Comparison of ENCODE assay signal across 8 mouse cellular contexts in the genomic region with DNA sequence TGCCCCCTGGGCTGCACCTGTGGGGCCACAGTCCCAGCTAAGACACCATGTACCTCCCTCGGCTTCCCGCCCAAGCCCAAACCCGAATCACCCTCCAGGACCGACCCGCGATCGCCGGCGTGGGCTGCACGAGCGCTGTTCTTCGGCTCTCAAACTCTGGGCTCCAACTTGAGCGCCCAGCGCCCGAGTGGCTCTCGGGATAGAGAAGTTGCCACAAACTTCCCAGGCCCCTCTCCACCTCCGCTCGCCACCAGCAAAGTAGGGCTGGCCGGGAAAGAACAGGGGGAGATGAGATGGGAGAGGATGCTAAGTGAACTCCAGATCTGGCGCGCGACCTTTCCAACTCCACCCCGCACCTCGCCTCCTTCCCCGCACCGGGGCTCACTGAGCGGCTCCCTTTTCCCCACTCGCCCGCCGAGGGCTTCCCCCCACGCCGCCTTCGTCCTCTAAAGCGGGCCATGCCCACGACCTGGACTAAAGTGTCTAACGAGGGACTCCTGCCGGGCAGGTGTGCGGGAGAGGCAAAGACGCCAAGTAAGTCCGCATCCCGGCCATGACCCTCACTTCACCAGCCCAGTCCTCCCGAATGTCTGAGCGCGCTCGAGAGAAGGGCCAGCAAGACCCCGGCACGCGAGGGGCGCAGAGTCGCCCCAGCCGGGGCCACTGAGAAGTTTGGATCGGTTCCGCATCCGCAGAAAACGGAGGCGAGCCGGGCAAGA. TPM values are rescaled to one million over a fixed set of nuclear protein-coding genes. Genes with fewer than 3 reads are reported as not detected.
DNase-seq lines count a peak whose midpoint lies in the region; ATAC-seq and TF ChIP-seq lines count a peak whose summit lies in the region.

No protein-coding gene starts in this region.

- in situ Hi-C loops in Patski (cut with MboI; ENCODE audit: low pct_unique_long_range_greater_than_20kb), result no loop called here

- 1% methylated on average over 57 of the region's 57 CpGs for WGBS in kidney, adult 2 months
- under 1% methylated on average over 57 of the region's 57 CpGs for WGBS in embryonic facial prominence, embryonic 10.5 days
- under 1% methylated on average over 57 of the region's 57 CpGs for WGBS in hindbrain, embryonic 14.5 days
- under 1% methylated on average over 57 of the region's 57 CpGs for WGBS in liver, embryonic 15.5 days (ENCODE audit: insufficient replicate concordance)

- H3K9me3 ChIP-seq in embryonic facial prominence, embryonic 10.5 days, result no peaks in the 10 kb centered on the region
- H3K9me3 ChIP-seq in hindbrain, embryonic 14.5 days (ENCODE audit: control insufficient read depth, low read length), result no peaks in the 10 kb centered on the region
- no peaks in the 10 kb centered on the region for H3K9me3 ChIP-seq in liver, embryonic 15.5 days (replicated peaks)

- no peak for TF ChIP-seq POLR2A in kidney, adult 2 months (IDR thresholded peaks at IDR 0.05; ENCODE audit: low read depth, low read length)

- no peaks in the 10 kb centered on the region for H3K36me3 ChIP-seq in kidney, adult 2 months (ENCODE audit: control insufficient read depth, insufficient read depth, low read length)
- H3K36me3 ChIP-seq in embryonic facial prominence, embryonic 10.5 days (replicated peaks), result no peaks in the 10 kb centered on the region
- H3K36me3 ChIP-seq in hindbrain, embryonic 14.5 days (replicated peaks; ENCODE audit: control insufficient read depth, insufficient read depth), result no peaks in the 10 kb centered on the region
- H3K36me3 ChIP-seq in liver, embryonic 15.5 days (replicated peaks), result no peaks in the 10 kb centered on the region

- no peak for DNase-seq in kidney, adult 2 months
- DNase-seq in kidney, adult 9 months, result no peak
- DNase-seq in Patski (ENCODE audit: low read depth, low spot score), result no peak
- DNase-seq in embryonic facial prominence, embryonic 10.5 days (ENCODE audit: low spot score), result peak; percentile 66
- DNase-seq in hindbrain, embryonic 14.5 days (ENCODE audit: low spot score), result no peak
- peak; percentile 10 to 24 for DNase-seq in spleen, postnatal 14 days (ENCODE audit: low spot score in 2 of 2)
- no peak for DNase-seq in layer of hippocampus, adult 9-11 months

- peaks cover 12% of the 10 kb centered on the region for H3K27me3 ChIP-seq in kidney, adult 2 months (replicated peaks; ENCODE audit: control insufficient read depth, insufficient read depth, low read length)
- peaks cover 61% of the 10 kb centered on the region for H3K27me3 ChIP-seq in Patski
- H3K27me3 ChIP-seq in embryonic facial prominence, embryonic 10.5 days (replicated peaks; ENCODE audit: low read depth, poor library complexity, severe bottlenecking), result peaks cover 91% of the 10 kb centered on the region
- H3K27me3 ChIP-seq in hindbrain, embryonic 14.5 days (ENCODE audit: control insufficient read depth, insufficient read depth, low read length), result peaks cover 33% of the 10 kb centered on the region
- H3K27me3 ChIP-seq in liver, embryonic 15.5 days, result peaks cover 65% of the 10 kb centered on the region

- CTCF ChIA-PET in Patski (lab: Charles Lee), result no interaction called here

- peak overlapping the region; percentile 74 for H3K9ac ChIP-seq in hindbrain, embryonic 14.5 days
- H3K9ac ChIP-seq in liver, embryonic 15.5 days, result no peak overlapping the region

- TF ChIP-seq CTCF in kidney, adult 2 months (conservative IDR thresholded peaks at IDR 0.05; ENCODE audit: insufficient read depth, insufficient read length, low read depth, low read length), result no peak
- TF ChIP-seq CTCF in Patski (IDR thresholded peaks at IDR 0.05), result no peak

- H3K4me2 ChIP-seq in hindbrain, embryonic 14.5 days (replicated peaks), result peak overlapping the region; percentile 100
- H3K4me2 ChIP-seq in liver, embryonic 15.5 days, result peak overlapping the region; percentile 74

- POLR2A ChIA-PET in Patski (lab: Charles Lee), result interaction anchor here (0.5 kb wide), 1 partner anchor 8 kb away, joined by 5 read pairs; no protein-coding TSS in a partner anchor

- ATAC-seq in Patski, result peak; percentile 6
- ATAC-seq in hindbrain, embryonic 14.5 days (ENCODE audit: low FRiP score), result peak; percentile 51; the same call in 1 of the 2 replicates
- no peak for ATAC-seq in liver, embryonic 15.5 days (ENCODE audit: insufficient read depth)

- no peaks in the 10 kb centered on the region for H3K4me1 ChIP-seq in kidney, adult 2 months (ENCODE audit: control insufficient read depth, insufficient read depth, low read length)
- H3K4me1 ChIP-seq in embryonic facial prominence, embryonic 10.5 days, result peaks cover 23% of the 10 kb centered on the region
- H3K4me1 ChIP-seq in hindbrain, embryonic 14.5 days (replicated peaks; ENCODE audit: control insufficient read depth, insufficient read depth, low read length), result peaks cover 9% of the 10 kb centered on the region
- H3K4me1 ChIP-seq in liver, embryonic 15.5 days (replicated peaks), result 0 out of 2 replicates have a peak, but pooled peaks cover 12% of the 10 kb centered on the region

- peak overlapping the region; percentile 71 for H3K4me3 ChIP-seq in kidney, adult 2 months (ENCODE audit: insufficient read depth, low read depth, low read length)
- H3K4me3 ChIP-seq in embryonic facial prominence, embryonic 10.5 days, result peak overlapping the region; percentile 75
- peak overlapping the region; percentile 78 for H3K4me3 ChIP-seq in hindbrain, embryonic 14.5 days (replicated peaks; ENCODE audit: low read length)
- H3K4me3 ChIP-seq in liver, embryonic 15.5 days (replicated peaks), result peak overlapping the region; percentile 57

- no peak overlapping the region for H3K27ac ChIP-seq in kidney, adult 2 months (ENCODE audit: insufficient read depth, low read depth, low read length)
- peak overlapping the region; percentile 79 for H3K27ac ChIP-seq in embryonic facial prominence, embryonic 10.5 days (replicated peaks)
- H3K27ac ChIP-seq in hindbrain, embryonic 14.5 days, result no peak overlapping the region
- H3K27ac ChIP-seq in liver, embryonic 15.5 days (replicated peaks), result no peak overlapping the region

RNA-seq across cellular contexts. Expression of a gene that starts 1.2 kb away (rescaled TPM):
- polyA plus RNA-seq in kidney, adult 2 months (2012; rRNA removed), result 1.8 and 4.3 TPM in 2 replicates
- 0.03 TPM for polyA plus RNA-seq in Patski (2021)
- 16.3 TPM in 2 replicates for polyA plus RNA-seq in embryonic facial prominence, embryonic 10.5 days (2016; fragmentation: Nextera tagmentation; extraction: Ambion mirVana)
- polyA plus RNA-seq in hindbrain, embryonic 14.5 days (2014; fragmentation: Nextera tagmentation; extraction: Ambion mirVana), result 42.6 and 44.1 TPM in 2 replicates
- 0.91 and 1.5 TPM in 2 replicates for polyA plus RNA-seq in liver, embryonic 15.5 days (2015; fragmentation: Nextera tagmentation; extraction: Ambion mirVana)

Comparison
In these comparisons a context has a peak if more than half of its experiments do, and no peak if none do; other contexts are left out.
1. DNase-seq: peak in embryonic facial prominence, embryonic 10.5 days (single experiment) and spleen, postnatal 14 days (2 of 2); none in kidney, adult 2 months (single experiment), kidney, adult 9 months (single experiment), Patski (single experiment), hindbrain, embryonic 14.5 days (single experiment) and layer of hippocampus, adult 9-11 months (single experiment).
2. Peak in every context shown above with its lines, with median percentiles within 50 percentile points of each other: H3K4me3 ChIP-seq.